Mouse (Mus musculus): Measurements from ENCODE around the gene Rcn3. TPM values are rescaled to one million over a fixed set of nuclear protein-coding genes. Genes with fewer than 3 reads are reported as not detected.

Rcn3 gene
- total and polyA plus RNA-seq, 3 experiments = 16.0 to 43.0 TPM; not detected in 1

GRCm38 (mm10) chr7:45106441-45106840 is 14.4 kb upstream of the Rcn3 start:
- H3K79me2 ChIP-seq (ENCODE audit: control insufficient read depth, insufficient read depth, low read length, poor library complexity) = no peaks in the 10 kb centered on the region
- no peak overlapping the region for H3K9ac ChIP-seq (ENCODE audit: control insufficient read depth, low read depth, low read length, poor library complexity, severe bottlenecking)
- TF ChIP-seq POLR2A (IDR thresholded peaks at IDR 0.05; ENCODE audit: control insufficient read depth in 1 of 2, insufficient read depth in 1 of 2, low read depth in 1 of 2, low read length in 2 of 2, poor library complexity in 1 of 2) = no peak
- TF ChIP-seq KAT2A (conservative IDR thresholded peaks at IDR 0.05; ENCODE audit: low read depth, low read length) = no peak
- no peak for TF ChIP-seq NELFE (IDR thresholded peaks at IDR 0.05; ENCODE audit: low read depth, low read length)
- no peak overlapping the region for H3K27ac ChIP-seq (ENCODE audit: control insufficient read depth, low read depth, low read length)
- H3K9me3 ChIP-seq (replicated peaks; ENCODE audit: insufficient read depth, low read length) = no peaks in the 10 kb centered on the region
- H3K36me3 ChIP-seq (ENCODE audit: control insufficient read depth in 1 of 2, insufficient read depth in 2 of 2, low read length in 2 of 2) = no peaks in the 10 kb centered on the region; a peak in 1 of 4 replicates
- H3K4me1 ChIP-seq (ENCODE audit: control insufficient read depth in 1 of 2, insufficient read depth in 2 of 2, low read length in 2 of 2) = peaks cover 2 to 15% of the 10 kb centered on the region in 2 experiments; a peak in 3 of 4 replicates
- H3K4me3 ChIP-seq (ENCODE audit: control insufficient read depth in 1 of 2, insufficient read depth in 1 of 2, low read depth in 2 of 2, low read length in 2 of 2) = no peak overlapping the region
- H3K27me3 ChIP-seq (ENCODE audit: control insufficient read depth in 1 of 2, insufficient read depth in 2 of 2, low read length in 2 of 2) = no peaks in the 10 kb centered on the region
- DNase-seq (ENCODE audit: low read depth, low spot score) = no peak

DNA sequence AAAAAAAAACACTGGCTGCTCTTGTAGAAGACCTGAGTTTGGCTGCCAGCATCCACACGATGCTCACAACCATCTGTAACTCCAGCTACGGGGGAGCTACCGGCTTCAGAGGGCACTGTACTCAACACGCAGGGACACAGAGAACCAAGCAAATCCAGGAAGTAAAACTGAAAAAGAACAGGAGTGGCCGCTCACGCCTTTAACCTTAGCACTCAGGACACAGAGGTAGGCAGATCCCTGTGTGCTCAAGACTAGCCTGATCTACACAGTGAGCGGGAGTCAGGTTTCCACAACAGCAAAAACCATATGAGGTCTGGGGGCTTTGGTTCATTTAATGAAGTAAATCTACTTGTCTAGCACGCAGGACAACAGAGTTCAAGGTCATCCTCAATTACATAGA is 13.5 kb upstream of the Rcn3 start:
- Histone ChIP-seq H3K4me3 (ENCODE audit: control insufficient read depth in 1 of 2, insufficient read depth in 1 of 2, low read depth in 2 of 2, low read length in 2 of 2) (no peak overlapping the region), H3K79me2 (ENCODE audit: control insufficient read depth, insufficient read depth, low read length, poor library complexity) (no peaks in the 10 kb centered on the region), H3K4me1 (ENCODE audit: control insufficient read depth in 1 of 2, insufficient read depth in 2 of 2, low read length in 2 of 2) (peaks cover 2 to 15% of the 10 kb centered on the region in 2 experiments; a peak in 3 of 4 replicates), H3K9ac (ENCODE audit: control insufficient read depth, low read depth, low read length, poor library complexity, severe bottlenecking) (no peak overlapping the region), H3K36me3 (ENCODE audit: control insufficient read depth in 1 of 2, insufficient read depth in 2 of 2, low read length in 2 of 2) (no peaks in the 10 kb centered on the region; a peak in 1 of 4 replicates), H3K9me3 (replicated peaks; ENCODE audit: insufficient read depth, low read length) (no peaks in the 10 kb centered on the region), H3K27me3 (ENCODE audit: control insufficient read depth in 1 of 2, insufficient read depth in 2 of 2, low read length in 2 of 2) (no peaks in the 10 kb centered on the region), H3K27ac (ENCODE audit: control insufficient read depth, low read depth, low read length) (no peak overlapping the region)
- TF ChIP-seq POLR2A (IDR thresholded peaks at IDR 0.05; ENCODE audit: control insufficient read depth in 1 of 2, insufficient read depth in 1 of 2, low read depth in 1 of 2, low read length in 2 of 2, poor library complexity in 1 of 2) (no peak), MXI1 (IDR thresholded peaks at IDR 0.05; ENCODE audit: low read depth, low read length) (no peak), POLR2AphosphoS5 (IDR thresholded peaks at IDR 0.05; ENCODE audit: borderline replicate concordance, low read depth, low read length) (no peak), KAT2A (conservative IDR thresholded peaks at IDR 0.05; ENCODE audit: low read depth, low read length) (no peak), NELFE (IDR thresholded peaks at IDR 0.05; ENCODE audit: low read depth, low read length) (no peak), ELF1 (IDR thresholded peaks at IDR 0.05; ENCODE audit: low read depth, low read length) (no peak), ETS1 (IDR thresholded peaks at IDR 0.05; ENCODE audit: low read depth, low read length) (no peak), MYB (IDR thresholded peaks at IDR 0.05; ENCODE audit: low read depth, low read length) (no peak), EP300 (IDR thresholded peaks at IDR 0.05; ENCODE audit: low read depth in 1 of 2, low read length in 2 of 2) (no peak), TAL1 (IDR thresholded peaks at IDR 0.05; ENCODE audit: low read length) (no peak), MAFK (IDR thresholded peaks at IDR 0.05; ENCODE audit: borderline replicate concordance, low read depth, low read length) (no peak), GATA1 (IDR thresholded peaks at IDR 0.05; ENCODE audit: low read depth, low read length) (no peak), ZNF384 (IDR thresholded peaks at IDR 0.05; ENCODE audit: low read depth, low read length) (no peak), RCOR1 (IDR thresholded peaks at IDR 0.05; ENCODE audit: low read depth, low read length) (no peak), UBTF (IDR thresholded peaks at IDR 0.05; ENCODE audit: borderline replicate concordance, insufficient read depth, low read depth, low read length) (no peak), SIN3A (IDR thresholded peaks at IDR 0.05; ENCODE audit: low read length) (no peak), HCFC1 (IDR thresholded peaks at IDR 0.05; ENCODE audit: low read depth, low read length) (no peak), TBP (IDR thresholded peaks at IDR 0.05; ENCODE audit: low read depth, low read length) (no peak), ZKSCAN1 (IDR thresholded peaks at IDR 0.05; ENCODE audit: low read depth, low read length) (no peak)
- no peak for DNase-seq (ENCODE audit: low read depth, low spot score)

All from MEL (cell line).